Mouse (Mus musculus) erythroid progenitor cell, adult 5-6 weeks (primary cell): ENCODE data around the gene Cacng8. TPM values are rescaled to one million over a fixed set of nuclear protein-coding genes. Genes with fewer than 3 reads are reported as not detected.

Experiments used
- total RNA-seq, 2 experiments: library from RNA; stranded (forward) in 1 of 2; stranded (reverse) in 1 of 2; fragments of 150-400 nt in 1 of 2; fragments of 186-747, 209-891 nt in 1 of 2; gene quantifications; 2 replicates each; pipeline versions ENCODE4 v1.2.3 to v1.2.4; 2015 to 2017; ENCODE audit warnings: low replicate concordance in 2 of 2

Cacng8 gene
- total RNA-seq, 2 experiments from 2014 or later: not detected

Other genes with a start within 250 kb of the Cacng8 start
- gene AU018091, start 221.5 kb upstream of the Cacng8 start, total RNA-seq (2015; ENCODE audit: low replicate concordance): not detected in 2 replicates
- gene AU018091, start 221.5 kb upstream of the Cacng8 start, total RNA-seq (2017; ENCODE audit: low replicate concordance): not detected in 2 replicates
- gene Nlrp12, start 140.9 kb upstream of the Cacng8 start, total RNA-seq (2015; ENCODE audit: low replicate concordance): 0.72 TPM in 1 of 2 replicates, not detected in the other
- gene Nlrp12, start 140.9 kb upstream of the Cacng8 start, total RNA-seq (2017; ENCODE audit: low replicate concordance): 1.0 TPM in 1 of 2 replicates, not detected in the other
- 12.6 and 13.0 TPM in 2 replicates for gene Myadm, start 101.6 kb upstream of the Cacng8 start, total RNA-seq (2015; ENCODE audit: low replicate concordance)
- gene Myadm, start 101.6 kb upstream of the Cacng8 start, total RNA-seq (2017; ENCODE audit: low replicate concordance): 5.3 and 6.4 TPM in 2 replicates
- gene Prkcg, start 101.5 kb upstream of the Cacng8 start, total RNA-seq (2015; ENCODE audit: low replicate concordance): 0.84 and 6.8 TPM in 2 replicates
- gene Prkcg, start 101.5 kb upstream of the Cacng8 start, total RNA-seq (2017; ENCODE audit: low replicate concordance): not detected in 2 replicates
- not detected in 2 replicates for gene Cacng7, start 57.7 kb upstream of the Cacng8 start, total RNA-seq (2015; ENCODE audit: low replicate concordance)
- gene Cacng7, start 57.7 kb upstream of the Cacng8 start, total RNA-seq (2017; ENCODE audit: low replicate concordance): 2.1 TPM in 1 of 2 replicates, not detected in the other
- not detected in 2 replicates for gene Cacng6, start 33.5 kb downstream of the Cacng8 start, total RNA-seq (2015; ENCODE audit: low replicate concordance)
- gene Cacng6, start 33.5 kb downstream of the Cacng8 start, total RNA-seq (2017; ENCODE audit: low replicate concordance): not detected in 2 replicates
- 1.7 TPM in 1 of 2 replicates, not detected in the other for gene Tarm1, start 111.9 kb downstream of the Cacng8 start, total RNA-seq (2015; ENCODE audit: low replicate concordance)
- gene Tarm1, start 111.9 kb downstream of the Cacng8 start, total RNA-seq (2017; ENCODE audit: low replicate concordance): 0.90 and 1.4 TPM in 2 replicates
- gene Oscar, start 225.5 kb downstream of the Cacng8 start, total RNA-seq (2015; ENCODE audit: low replicate concordance): not detected in 2 replicates
- not detected in 2 replicates for gene Oscar, start 225.5 kb downstream of the Cacng8 start, total RNA-seq (2017; ENCODE audit: low replicate concordance)
- 127 and 193 TPM in 2 replicates for gene Ndufa3, start 226.7 kb downstream of the Cacng8 start, total RNA-seq (2015; ENCODE audit: low replicate concordance)
- gene Ndufa3, start 226.7 kb downstream of the Cacng8 start, total RNA-seq (2017; ENCODE audit: low replicate concordance): 80.0 and 93.3 TPM in 2 replicates
- 9.4 and 17.2 TPM in 2 replicates for gene Tfpt, start 239.2 kb downstream of the Cacng8 start, total RNA-seq (2015; ENCODE audit: low replicate concordance)
- 10.0 and 10.8 TPM in 2 replicates for gene Tfpt, start 239.2 kb downstream of the Cacng8 start, total RNA-seq (2017; ENCODE audit: low replicate concordance)
- gene Prpf31, start 239.3 kb downstream of the Cacng8 start, total RNA-seq (2015; ENCODE audit: low replicate concordance): 14.3 and 23.4 TPM in 2 replicates
- gene Prpf31, start 239.3 kb downstream of the Cacng8 start, total RNA-seq (2017; ENCODE audit: low replicate concordance): 13.5 and 19.8 TPM in 2 replicates